Mouse (Mus musculus) gastrocnemius, adult 2 months (tissue): ENCODE results near the gene Zfp968. TPM values are rescaled to one million over a fixed set of nuclear protein-coding genes. Genes with fewer than 3 reads are reported as not detected.
"Not testable (repeated sequence)": the region's sequence is repeated elsewhere in the genome, so short reads cannot be mapped to it uniquely, and the experiment has no call there.

Experiments
- DNase-seq: peaks from one replicate; pipeline ENCODE4 v3.0.0; 2022
- H3K27ac ChIP-seq: fragments of 200-600 bp; 2 replicates; pipeline ENCODE4 v1.8.1; 2022; ENCODE audit warnings: mild to moderate bottlenecking
- H3K4me3 ChIP-seq: fragments of 200-600 bp; 2 replicates; pipeline ENCODE4 v1.8.1; 2022; ENCODE audit warnings: mild to moderate bottlenecking, moderate library complexity
- intact Hi-C: fragments of 180-260 bp; cut with DNase I; formaldehyde crosslinking; loops from one replicate; pipeline ENCODE4 v1.15.1; 2025
- long read RNA-seq, 2 experiments: library from polyadenylated mRNA; stranded (forward); transcript quantifications; one replicate each; pipeline ENCODE4 v2.0.0; 2021
- total RNA-seq, 2 experiments: library from RNA; stranded (reverse); gene quantifications; 2 replicates each; pipeline ENCODE4 v1.2.3; 2021

Gene Zfp968
- total RNA-seq = 1 to 10 TPM; 6.7 to 8.0 TPM
- long read RNA-seq, experiment 1, partial matches to known transcripts = 0 of 1 reads
- long read RNA-seq, experiment 1, other reads (novel, unspliced or antisense) = 1 of 1 reads
- long read RNA-seq, experiment 2, partial matches to known transcripts = 0 of 2 reads
- long read RNA-seq, experiment 2, other reads (novel, unspliced or antisense) = 2 of 2 reads

- H3K4me3 ChIP-seq, intact Hi-C loops, H3K27ac ChIP-seq, DNase-seq: not testable (repeated sequence)
Measured at GRCm38 (mm10) chr2:175372136-175372535, at the start of gene Zfp968. Gene Zfp968, plus strand, starts transcription at chr2:175372436.

DNA sequence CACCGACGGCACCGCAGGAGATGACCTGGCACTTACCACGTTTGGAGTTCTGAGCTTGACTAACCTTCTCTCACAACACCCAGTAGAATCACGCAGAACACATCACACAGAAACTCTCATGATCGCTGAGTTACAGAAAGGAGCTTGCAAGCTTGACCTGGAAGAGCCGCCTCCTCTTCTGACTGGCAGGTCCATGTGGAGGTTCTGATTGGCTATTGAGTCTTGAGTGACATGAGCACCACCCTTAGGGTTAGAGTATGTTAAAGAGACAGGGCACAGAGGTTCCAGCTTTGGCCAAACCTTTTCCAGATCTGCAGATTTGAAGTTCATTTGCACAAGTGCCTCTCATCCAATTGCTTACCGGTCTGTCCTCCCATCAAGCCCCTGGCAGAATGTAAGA is 34.1 kb upstream of the Zfp968 start, which contains the start of gene Gm4631:
Gene Gm4631, minus strand, starts transcription at position 101 of the 400 bp plus-strand sequence.
- intact Hi-C loops, H3K4me3 ChIP-seq, H3K27ac ChIP-seq, DNase-seq: not testable (repeated sequence)

Other genes with a start within 250 kb of the Zfp968 start
- gene Gm14399, start 230.4 kb upstream of the Zfp968 start, total RNA-seq = 10 to 100 TPM in 1 of 2 experiments, 1 to 10 TPM in 1; 8.2 to 11.2 TPM
- gene Gm14443, start 196.6 kb upstream of the Zfp968 start, total RNA-seq = 1 to 10 TPM in 1 of 2 experiments, under 1 TPM in 1; 0.59 to 1.0 TPM
- gene Gm14391, start 165.5 kb upstream of the Zfp968 start, total RNA-seq = 10 to 100 TPM; 53.5 to 54.7 TPM
- gene Gm14440, start 97.3 kb upstream of the Zfp968 start, total RNA-seq = under 1 TPM in 1 of 2 experiments, not detected in 1; 0.08 TPM
- 10 to 100 TPM; 37.5 to 47.3 TPM for gene Gm4631, start 34.2 kb upstream of the Zfp968 start, total RNA-seq
- 1 to 10 TPM; 3.7 to 3.8 TPM for gene Gm4724, start 63.4 kb downstream of the Zfp968 start, total RNA-seq
- gene Zfp965, start 97.5 kb downstream of the Zfp968 start, total RNA-seq = 1 to 10 TPM; 5.6 to 6.0 TPM